In the genomic region with DNA sequence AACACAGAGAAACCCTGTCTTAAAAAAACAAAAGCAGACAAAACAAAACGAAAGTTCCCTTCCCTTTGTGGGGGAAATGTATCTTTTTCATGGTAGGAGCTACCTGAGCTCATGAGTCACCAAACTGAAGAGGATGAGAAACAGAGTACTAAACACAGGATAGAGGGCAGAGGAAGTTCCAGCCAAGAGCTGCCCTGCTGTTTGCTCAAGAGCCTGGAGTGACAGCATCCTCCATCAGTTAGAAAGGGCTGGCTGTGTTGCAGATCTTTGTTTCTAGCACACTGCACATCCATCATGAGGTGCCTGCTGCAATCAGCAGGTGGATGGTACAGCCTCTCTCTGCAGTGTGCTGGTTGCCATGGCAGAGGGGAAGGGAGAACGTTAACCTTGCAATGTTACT, we compare ENCODE assay signal across 25 mouse cellular contexts. TPM values are rescaled to one million over a fixed set of nuclear protein-coding genes. Genes with fewer than 3 reads are reported as not detected.
DNase-seq lines count a peak whose midpoint lies in the region; ATAC-seq lines count a peak whose summit lies in the region.
"Had no signal": no experiment of that assay in that cellular context is flagged by ENCODE, and none has a peak within 500 bp of the region (broad histone marks: within the 10 kb centered on the region; RNA-seq: fewer than 3 reads in every experiment).

No protein-coding gene starts in this region.

- no peaks in the 10 kb centered on the region for H3K36me3 ChIP-seq in hindbrain, embryonic 12.5 days
- H3K36me3 ChIP-seq in hindbrain, embryonic 10.5 days = no peaks in the 10 kb centered on the region
- H3K36me3 ChIP-seq in midbrain, embryonic 11.5 days (ENCODE audit: control insufficient read depth, insufficient read depth, low read length) = no peaks in the 10 kb centered on the region
- H3K36me3 ChIP-seq: embryonic facial prominence, embryonic 15.5 days; forebrain, embryonic 10.5 days; heart, embryonic 10.5 days had no signal

- no peak overlapping the region for H3K4me3 ChIP-seq in hindbrain, embryonic 12.5 days
- H3K4me3 ChIP-seq in hindbrain, embryonic 10.5 days = no peak overlapping the region
- no peak overlapping the region for H3K4me3 ChIP-seq in midbrain, embryonic 11.5 days (ENCODE audit: low read depth, low read length)
- H3K4me3 ChIP-seq: embryonic facial prominence, embryonic 15.5 days; erythroblast, embryonic 14.5 days; forebrain, embryonic 10.5 days; gastrocnemius, adult 2 months; heart, embryonic 10.5 days had no signal

- H3K9ac ChIP-seq in hindbrain, embryonic 12.5 days = 0 out of 2 replicates have a peak overlapping the region, but pooled peaks have one; percentile 10
- no peak overlapping the region for H3K9ac ChIP-seq in midbrain, embryonic 11.5 days (ENCODE audit: low read length)
- H3K9ac ChIP-seq: embryonic facial prominence, embryonic 15.5 days had no signal

- WGBS in hindbrain, embryonic 12.5 days = 34% methylated on average over 2 of the region's 2 CpGs
- 59% methylated on average over 2 of the region's 2 CpGs for WGBS in hindbrain, embryonic 10.5 days
- 58% methylated on average over 2 of the region's 2 CpGs for WGBS in midbrain, embryonic 11.5 days

- H3K9me3 ChIP-seq in hindbrain, embryonic 12.5 days (replicated peaks) = no peaks in the 10 kb centered on the region
- H3K9me3 ChIP-seq in hindbrain, embryonic 10.5 days = no peaks in the 10 kb centered on the region
- H3K9me3 ChIP-seq in midbrain, embryonic 11.5 days (ENCODE audit: control insufficient read depth, low read length) = no peaks in the 10 kb centered on the region
- H3K9me3 ChIP-seq: embryonic facial prominence, embryonic 15.5 days; forebrain, embryonic 10.5 days; heart, embryonic 10.5 days had no signal

- no peak overlapping the region for H3K27ac ChIP-seq in hindbrain, embryonic 12.5 days
- no peak overlapping the region for H3K27ac ChIP-seq in hindbrain, embryonic 10.5 days
- no peak overlapping the region for H3K27ac ChIP-seq in midbrain, embryonic 11.5 days (ENCODE audit: low read depth, low read length)
- H3K27ac ChIP-seq: embryonic facial prominence, embryonic 15.5 days; forebrain, embryonic 10.5 days; gastrocnemius, adult 2 months; heart, embryonic 10.5 days; hindbrain, postnatal 0 days had no signal

- ATAC-seq in hindbrain, embryonic 12.5 days (ENCODE audit: low FRiP score) = no peak
- ATAC-seq in CD4-positive, CD25-positive, alpha-beta regulatory T cell, adult 4 months = peak; percentile 19
- ATAC-seq in midbrain, embryonic 11.5 days (ENCODE audit: low FRiP score) = no peak
- ATAC-seq: forebrain, embryonic 14.5 days; hindbrain, postnatal 0 days; intestine, embryonic 16.5 days; Patski had no signal

- H3K27me3 ChIP-seq in hindbrain, embryonic 12.5 days = no peaks in the 10 kb centered on the region
- H3K27me3 ChIP-seq in hindbrain, embryonic 10.5 days (ENCODE audit: insufficient read depth, poor library complexity, severe bottlenecking) = peaks cover 21% of the 10 kb centered on the region; the same call in 1 of the 2 replicates
- H3K27me3 ChIP-seq in midbrain, embryonic 11.5 days (ENCODE audit: control insufficient read depth, insufficient read depth, low read length) = no peaks in the 10 kb centered on the region
- H3K27me3 ChIP-seq: embryonic facial prominence, embryonic 15.5 days; Patski had no signal

- peaks cover 7% of the 10 kb centered on the region; the same call in 1 of the 2 replicates for H3K4me1 ChIP-seq in hindbrain, embryonic 12.5 days
- peaks cover 19% of the 10 kb centered on the region for H3K4me1 ChIP-seq in hindbrain, embryonic 10.5 days (replicated peaks)
- peaks cover 7% of the 10 kb centered on the region for H3K4me1 ChIP-seq in midbrain, embryonic 11.5 days (ENCODE audit: control insufficient read depth, insufficient read depth, low read length)

- no peak overlapping the region for H3K4me2 ChIP-seq in hindbrain, embryonic 12.5 days (replicated peaks)
- no peak overlapping the region for H3K4me2 ChIP-seq in midbrain, embryonic 11.5 days
- H3K4me2 ChIP-seq: embryonic facial prominence, embryonic 15.5 days had no signal

- no peak for DNase-seq in hindbrain, embryonic 10.5 days (ENCODE audit: low spot score)
- peak; percentile 29 for DNase-seq in A20 (ENCODE audit: low read depth, low spot score)
- peak; percentile 71 for DNase-seq in naive thymus-derived CD4-positive, alpha-beta T cell, adult 2 months (ENCODE audit: low read depth)
- no peak for DNase-seq in midbrain, embryonic 11.5 days (ENCODE audit: low spot score, missing footprints)
- DNase-seq in kidney, postnatal 14 days = no peak
- DNase-seq: adrenal gland, adult 2 months; adrenal gland, postnatal 25 days; cerebellum, adult 18-20 months; cerebellum, postnatal 14 days; embryo, embryonic 11 days; gastrocnemius, adult 2 months; gastrocnemius, postnatal 25 days; heart, postnatal 10 days had no signal

RNA-seq across cellular contexts. Expression of a gene that starts 5.2 kb away (rescaled TPM):
- 28.1 and 30.1 TPM in 2 replicates for polyA plus RNA-seq in hindbrain, embryonic 12.5 days (2016; fragmentation: Nextera tagmentation; extraction: Ambion mirVana)
- polyA plus RNA-seq in hindbrain, embryonic 10.5 days (2016; fragmentation: Nextera tagmentation; extraction: Ambion mirVana) = 31.7 and 33.4 TPM in 2 replicates
- 100 to 1,000 TPM; 209 to 217 TPM for polyA plus RNA-seq in CD4-positive, CD25-positive, alpha-beta regulatory T cell, adult 4 months (2017; shearing (Covaris generic))
- 31.5 and 32.0 TPM in 2 replicates for polyA plus RNA-seq in midbrain, embryonic 11.5 days (2014; fragmentation: Nextera tagmentation; extraction: Ambion mirVana)

RNA-seq across cellular contexts. Expression of a gene that starts 27.3 kb away (rescaled TPM):
- polyA plus RNA-seq in hindbrain, embryonic 12.5 days (2016; fragmentation: Nextera tagmentation; extraction: Ambion mirVana) = 0.21 TPM in 1 of 2 replicates, not detected in the other
- polyA plus RNA-seq in hindbrain, embryonic 10.5 days (2016; fragmentation: Nextera tagmentation; extraction: Ambion mirVana) = not detected in 2 replicates
- polyA plus RNA-seq in CD4-positive, CD25-positive, alpha-beta regulatory T cell, adult 4 months (2017; shearing (Covaris generic)) = not detected
- polyA plus RNA-seq in midbrain, embryonic 11.5 days (2014; fragmentation: Nextera tagmentation; extraction: Ambion mirVana) = 0.14 TPM in 1 of 2 replicates, not detected in the other
- polyA plus RNA-seq: adrenal gland, adult 2 months; embryonic facial prominence, embryonic 11.5 days; erythroblast, embryonic 14.5 days; forebrain, embryonic 10.5 days; forebrain, embryonic 14.5 days; heart, embryonic 14.5 days; hindbrain, postnatal 0 days; intestine, embryonic 16.5 days; Patski had no signal

Comparison
In these comparisons a context has a peak if more than half of its experiments do, and no peak if none do; other contexts are left out.
1. DNase-seq: peak in A20 (single experiment) and naive thymus-derived CD4-positive, alpha-beta T cell, adult 2 months (single experiment); none in hindbrain, embryonic 10.5 days (single experiment), midbrain, embryonic 11.5 days (single experiment) and kidney, postnatal 14 days (single experiment).